Mouse (Mus musculus) embryo, embryonic 10.5 days (tissue): Measurements from ENCODE around the gene Mplkip.
A peak's percentile ranks its signal among the peaks of the same experiment; 100 is the strongest.

Experiments used
- DNase-seq: peaks from one replicate; pipeline ENCODE4 v3.0.0-alpha.2; 2015; ENCODE audit warnings: low spot score

Mplkip gene

GRCm38 (mm10) chr13:17694911-17695699 lies at the start of gene Mplkip, which contains the start of gene Sugct:
TSS of gene Mplkip (plus strand) at chr13:17695192.
TSS of gene Sugct (minus strand) at chr13:17695553.
- peak; percentile 100 for DNase-seq

- DNase-seq, result no peak
These were observed 27.6 kb upstream of the Mplkip start for GRCm38 (mm10) chr13:17667380-17667779.

GRCm38 (mm10) chr13:17671122-17671521 lies 23.9 kb upstream of the Mplkip start:
- no peak for DNase-seq

GRCm38 (mm10) chr13:17689461-17689860 lies 5.5 kb upstream of the Mplkip start:
- DNase-seq, result no peak

- DNase-seq, result no peak
These were observed 4.3 kb upstream of the Mplkip start for GRCm38 (mm10) chr13:17690686-17691085.

- no peak for DNase-seq
These were observed 3.6 kb upstream of the Mplkip start for GRCm38 (mm10) chr13:17691436-17691835.

GRCm38 (mm10) chr13:17693816-17694215 lies 1.2 kb upstream of the Mplkip start:
- peak; percentile 4 for DNase-seq

- DNase-seq, result peak; percentile 69
These were observed 578 bp upstream of the Mplkip start for GRCm38 (mm10) chr13:17694414-17694813.

- peak; percentile 28 for DNase-seq
These were observed 1.0 kb downstream of the Mplkip start for GRCm38 (mm10) chr13:17695898-17696580.

GRCm38 (mm10) chr13:17700090-17700715 lies 5.2 kb downstream of the Mplkip start:
- DNase-seq, result no peak

GRCm38 (mm10) chr13:17701322-17701721 lies 6.3 kb downstream of the Mplkip start:
- DNase-seq, result no peak

- DNase-seq, result no peak
These were observed 7.3 kb downstream of the Mplkip start for GRCm38 (mm10) chr13:17702311-17702710.

- DNase-seq, result no peak
These were observed 10.3 kb downstream of the Mplkip start for GRCm38 (mm10) chr13:17705188-17705826.

- no peak for DNase-seq
These were observed 13.9 kb downstream of the Mplkip start for GRCm38 (mm10) chr13:17708784-17709311.

GRCm38 (mm10) chr13:17717357-17717756 lies 22.4 kb downstream of the Mplkip start:
- DNase-seq, result no peak

- no peak for DNase-seq
These were observed 32.9 kb downstream of the Mplkip start for GRCm38 (mm10) chr13:17727922-17728321.

GRCm38 (mm10) chr13:17728798-17729197 lies 33.8 kb downstream of the Mplkip start:
- no peak for DNase-seq
